Mouse (Mus musculus): ENCODE measurements around the gene Dync1i1.

DNA sequence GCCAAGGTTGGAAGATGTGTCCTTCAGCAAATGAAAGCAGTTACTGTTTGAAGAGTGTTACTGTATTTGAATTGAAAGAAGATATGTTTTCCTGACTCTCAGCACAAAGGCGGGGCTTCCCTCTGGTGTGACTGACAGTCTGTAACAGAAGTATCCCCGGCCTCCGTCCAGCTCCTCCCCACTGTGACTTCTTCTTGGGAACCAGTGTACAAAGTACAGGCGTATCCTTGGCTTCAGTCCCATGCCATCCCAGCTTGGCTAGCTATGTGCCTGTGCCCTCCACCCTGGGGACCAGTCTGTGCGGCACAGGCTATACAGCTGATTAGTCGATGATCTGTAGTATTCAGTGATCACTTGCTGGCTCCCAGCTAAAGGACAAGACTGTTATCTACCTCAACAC is 163.9 kb downstream of the Dync1i1 start:
- TF ChIP-seq SRF (IDR thresholded peaks at IDR 0.05; ENCODE audit: control insufficient read depth, insufficient read length, low read depth) (no peak), POLR2A (IDR thresholded peaks at IDR 0.05; ENCODE audit: insufficient read length, low read depth) (no peak), USF1 (IDR thresholded peaks at IDR 0.05; ENCODE audit: low read depth) (no peak), E2F4 (IDR thresholded peaks at IDR 0.05; ENCODE audit: insufficient read depth) (no peak), POLR2AphosphoS2 (IDR thresholded peaks at IDR 0.05; ENCODE audit: insufficient read length, low read depth) (no peak), MYOG (IDR thresholded peaks at IDR 0.05; ENCODE audit: control insufficient read depth in 1 of 3, insufficient read depth in 1 of 3, insufficient read length in 2 of 3, low read depth in 2 of 3) (no peak), MYOD1 (IDR thresholded peaks at IDR 0.05; ENCODE audit: control insufficient read depth in 1 of 3, insufficient read length in 2 of 3, low read depth in 2 of 3) (no peak)
